Mouse (Mus musculus) midbrain, embryonic 12.5 days (tissue): ENCODE data around the gene Cdk14. TPM values are rescaled to one million over a fixed set of nuclear protein-coding genes. Genes with fewer than 3 reads are reported as not detected.
A peak's percentile ranks its signal among the peaks of the same experiment; 100 is the strongest.

ENCODE experiments used
- ATAC-seq: fragments of 200-750 bp; cut with Nextera tagmentation; 2 replicates; pipeline ENCODE4 v1.8.0; 2017; ENCODE audit warnings: low read depth, moderate TSS enrichment, moderate library complexity; ENCODE audit not compliant: low FRiP score
- H3K27ac ChIP-seq: fragments of 300-500 bp; sonication (generic); replicated peaks from 2 replicates; pipeline ENCODE4 v1.5.1; 2016; ENCODE audit warnings: mild to moderate bottlenecking
- H3K27me3 ChIP-seq: fragments of 300-500 bp; sonication (generic); 2 replicates; pipeline ENCODE4 v1.6.1; 2016; ENCODE audit warnings: mild to moderate bottlenecking
- H3K36me3 ChIP-seq: fragments of 300-500 bp; sonication (generic); 2 replicates; pipeline ENCODE4 v1.6.1; 2016
- H3K4me1 ChIP-seq: fragments of 300-500 bp; sonication (generic); 2 replicates; pipeline ENCODE4 v1.6.1; 2016
- H3K4me2 ChIP-seq: fragments of 300-500 bp; sonication (generic); replicated peaks from 2 replicates; pipeline ENCODE4 v1.6.1; 2016; ENCODE audit warnings: mild to moderate bottlenecking, moderate library complexity
- H3K4me3 ChIP-seq: fragments of 300-500 bp; sonication (generic); 2 replicates; pipeline ENCODE4 v1.5.1; 2016; ENCODE audit warnings: mild to moderate bottlenecking
- H3K9ac ChIP-seq: fragments of 300-500 bp; sonication (generic); replicated peaks from 2 replicates; pipeline ENCODE4 v1.6.1; 2016; ENCODE audit warnings: mild to moderate bottlenecking, moderate library complexity
- H3K9me3 ChIP-seq: fragments of 300-500 bp; sonication (generic); 2 replicates; pipeline ENCODE4 v1.6.1; 2016; ENCODE audit warnings: mild to moderate bottlenecking
- WGBS: fragments of 180-500 bp; shearing (Covaris S2); methylation state at CpG from one replicate; pipeline ENCODE4 v1.1.7; 2016; 5-methylcytosine and 5-hydroxymethylcytosine counted together
- polyA plus RNA-seq: library from polyadenylated mRNA; unstranded; fragments of >200 nt; fragmentation: Nextera tagmentation; extraction: Ambion mirVana; gene quantifications from 2 replicates; pipeline ENCODE4 v1.2.1, GENCODE M21; 2016

The Cdk14 gene
- polyA plus RNA-seq, 1 experiment from 2014 or later, result 38.1 TPM

- no peak for ATAC-seq
- Histone ChIP-seq H3K9me3 (no peaks in the 10 kb centered on the region), H3K36me3 (no peaks in the 10 kb centered on the region), H3K27ac (no peak overlapping the region), H3K4me2 (no peak overlapping the region), H3K4me1 (peaks cover 26% of the 10 kb centered on the region), H3K9ac (no peak overlapping the region), H3K4me3 (no peak overlapping the region), H3K27me3 (peaks cover 5% of the 10 kb centered on the region; the same call in 1 of the 2 replicates)
- WGBS, result 45% methylated on average over 4 of the region's 4 CpGs
Measured at GRCm38 (mm10) chr5:4805228-4805627, 614.9 kb downstream of the Cdk14 start.

- H3K27me3 ChIP-seq, result peaks cover 5% of the 10 kb centered on the region; the same call in 1 of the 2 replicates
- no peak for ATAC-seq
- H3K4me2 ChIP-seq, result no peak overlapping the region
- H3K4me3 ChIP-seq, result no peak overlapping the region
- H3K9me3 ChIP-seq, result no peaks in the 10 kb centered on the region
- WGBS, result 76% methylated on average over 5 of the region's 5 CpGs
- no peak overlapping the region for H3K9ac ChIP-seq
- H3K36me3 ChIP-seq, result no peaks in the 10 kb centered on the region
- peaks cover 26% of the 10 kb centered on the region for H3K4me1 ChIP-seq
- no peak overlapping the region for H3K27ac ChIP-seq
Measured at GRCm38 (mm10) chr5:4803708-4804107, 616.4 kb downstream of the Cdk14 start.

- Histone ChIP-seq H3K4me1 (peaks cover 26% of the 10 kb centered on the region), H3K36me3 (no peaks in the 10 kb centered on the region), H3K4me2 (no peak overlapping the region), H3K9me3 (no peaks in the 10 kb centered on the region), H3K4me3 (no peak overlapping the region), H3K27ac (no peak overlapping the region), H3K27me3 (peaks cover 5% of the 10 kb centered on the region; the same call in 1 of the 2 replicates), H3K9ac (no peak overlapping the region)
- ATAC-seq, result no peak
Measured at GRCm38 (mm10) chr5:4801971-4802370, 618.1 kb downstream of the Cdk14 start.

GRCm38 (mm10) chr5:4801096-4801850, 618.8 kb downstream of the Cdk14 start:
- Histone ChIP-seq H3K9me3 (no peaks in the 10 kb centered on the region), H3K4me1 (peaks cover 26% of the 10 kb centered on the region), H3K27me3 (peaks cover 5% of the 10 kb centered on the region; the same call in 1 of the 2 replicates), H3K36me3 (no peaks in the 10 kb centered on the region), H3K27ac (no peak overlapping the region), H3K4me3 (no peak overlapping the region), H3K9ac (no peak overlapping the region), H3K4me2 (no peak overlapping the region)
- 45% methylated on average over 8 of the region's 8 CpGs for WGBS
- ATAC-seq, result peak; percentile 64

GRCm38 (mm10) chr5:4791219-4791618, 628.9 kb downstream of the Cdk14 start:
- H3K27me3 ChIP-seq, result no peaks in the 10 kb centered on the region
- H3K9ac ChIP-seq, result no peak overlapping the region
- H3K27ac ChIP-seq, result no peak overlapping the region
- H3K9me3 ChIP-seq, result 0 out of 2 replicates have a peak, but pooled peaks cover 5% of the 10 kb centered on the region
- 0 out of 2 replicates have a peak, but pooled peaks cover 7% of the 10 kb centered on the region for H3K4me1 ChIP-seq
- no peak overlapping the region for H3K4me2 ChIP-seq
- H3K4me3 ChIP-seq, result no peak overlapping the region
- WGBS, result 81% methylated on average over 3 of the region's 3 CpGs
- ATAC-seq, result no peak
- H3K36me3 ChIP-seq, result no peaks in the 10 kb centered on the region

GRCm38 (mm10) chr5:4790265-4790664, 629.8 kb downstream of the Cdk14 start:
- Histone ChIP-seq H3K4me3 (no peak overlapping the region), H3K27ac (peak overlapping the region; percentile 40), H3K27me3 (no peaks in the 10 kb centered on the region), H3K36me3 (no peaks in the 10 kb centered on the region), H3K9me3 (0 out of 2 replicates have a peak, but pooled peaks cover 5% of the 10 kb centered on the region), H3K9ac (no peak overlapping the region), H3K4me2 (no peak overlapping the region), H3K4me1 (0 out of 2 replicates have a peak, but pooled peaks cover 7% of the 10 kb centered on the region)
- ATAC-seq, result peak; percentile 80
- 67% methylated on average over 4 of the region's 4 CpGs for WGBS

- ATAC-seq, result no peak
- 93% methylated on average over 3 of the region's 3 CpGs for WGBS
- Histone ChIP-seq H3K36me3 (no peaks in the 10 kb centered on the region), H3K27me3 (no peaks in the 10 kb centered on the region), H3K27ac (no peak overlapping the region), H3K4me2 (no peak overlapping the region), H3K4me3 (no peak overlapping the region), H3K9ac (no peak overlapping the region), H3K9me3 (no peaks in the 10 kb centered on the region), H3K4me1 (0 out of 2 replicates have a peak, but pooled peaks cover 7% of the 10 kb centered on the region)
Measured at GRCm38 (mm10) chr5:4788484-4788883, 631.6 kb downstream of the Cdk14 start.

- no peaks in the 10 kb centered on the region for H3K27me3 ChIP-seq
- no peak overlapping the region for H3K4me2 ChIP-seq
- no peak overlapping the region for H3K4me3 ChIP-seq
- H3K9ac ChIP-seq, result no peak overlapping the region
- 93% methylated on average over 3 of the region's 3 CpGs for WGBS
- H3K27ac ChIP-seq, result no peak overlapping the region
- ATAC-seq, result no peak
- H3K36me3 ChIP-seq, result no peaks in the 10 kb centered on the region
- H3K9me3 ChIP-seq, result no peaks in the 10 kb centered on the region
- H3K4me1 ChIP-seq, result 0 out of 2 replicates have a peak, but pooled peaks cover 7% of the 10 kb centered on the region
Measured at GRCm38 (mm10) chr5:4786816-4787215, 633.3 kb downstream of the Cdk14 start.

GRCm38 (mm10) chr5:4778274-4778673, 641.8 kb downstream of the Cdk14 start:
- Histone ChIP-seq H3K9me3 (no peaks in the 10 kb centered on the region), H3K27ac (no peak overlapping the region), H3K36me3 (no peaks in the 10 kb centered on the region), H3K27me3 (0 out of 2 replicates have a peak, but pooled peaks cover 6% of the 10 kb centered on the region), H3K4me3 (no peak overlapping the region), H3K4me1 (peaks cover 8% of the 10 kb centered on the region), H3K9ac (no peak overlapping the region), H3K4me2 (no peak overlapping the region)
- ATAC-seq, result no peak
- WGBS, result 86% methylated on average over 3 of the region's 3 CpGs

- H3K4me1 ChIP-seq, result peaks cover 12% of the 10 kb centered on the region
- no peak overlapping the region for H3K27ac ChIP-seq
- 0 out of 2 replicates have a peak, but pooled peaks cover 6% of the 10 kb centered on the region for H3K27me3 ChIP-seq
- WGBS, result 76% methylated on average over 2 of the region's 2 CpGs
- no peak overlapping the region for H3K4me2 ChIP-seq
- no peak overlapping the region for H3K9ac ChIP-seq
- H3K36me3 ChIP-seq, result no peaks in the 10 kb centered on the region
- no peak overlapping the region for H3K4me3 ChIP-seq
- no peak for ATAC-seq
- no peaks in the 10 kb centered on the region for H3K9me3 ChIP-seq
Measured at GRCm38 (mm10) chr5:4776495-4776894, 643.6 kb downstream of the Cdk14 start.

- 15% methylated on average over 9 of the region's 9 CpGs for WGBS
- Histone ChIP-seq H3K27me3 (0 out of 2 replicates have a peak, but pooled peaks cover 6% of the 10 kb centered on the region), H3K9me3 (no peaks in the 10 kb centered on the region), H3K4me1 (peaks cover 12% of the 10 kb centered on the region), H3K4me2 (no peak overlapping the region), H3K4me3 (no peak overlapping the region), H3K9ac (no peak overlapping the region), H3K27ac (peak overlapping the region; percentile 49), H3K36me3 (no peaks in the 10 kb centered on the region)
- ATAC-seq, result peak; percentile 52
Measured at GRCm38 (mm10) chr5:4773090-4773772, 646.9 kb downstream of the Cdk14 start.

GRCm38 (mm10) chr5:4770609-4771008, 649.5 kb downstream of the Cdk14 start:
- H3K27ac ChIP-seq, result no peak overlapping the region
- no peak overlapping the region for H3K4me3 ChIP-seq
- no peaks in the 10 kb centered on the region for H3K27me3 ChIP-seq
- WGBS, result 85% methylated on average over 1 of the region's 1 CpGs
- peaks cover 12% of the 10 kb centered on the region for H3K4me1 ChIP-seq
- H3K9me3 ChIP-seq, result no peaks in the 10 kb centered on the region
- no peaks in the 10 kb centered on the region for H3K36me3 ChIP-seq
- ATAC-seq, result no peak
- H3K9ac ChIP-seq, result no peak overlapping the region
- H3K4me2 ChIP-seq, result no peak overlapping the region
